Mouse (Mus musculus) CH12.LX (cell line): ENCODE results near the gene Ppid. TPM values are rescaled to one million over a fixed set of nuclear protein-coding genes. Genes with fewer than 3 reads are reported as not detected.

Experiments
- DNase-seq: peaks from one replicate; pipeline ENCODE4 v3.0.0-alpha.2; 2013; ENCODE audit errors: extremely low read depth
- H3K27ac ChIP-seq: 2 replicates; pipeline ENCODE4 v1.5.1; 2012; ENCODE audit warnings: low read depth, mild to moderate bottlenecking, control low read depth, moderate library complexity; ENCODE audit not compliant: insufficient read depth
- H3K27me3 ChIP-seq: replicated peaks from 2 replicates; pipeline ENCODE3; 2012; ENCODE audit warnings: inconsistent platforms
- H3K36me3 ChIP-seq, 2 experiments: replicated peaks in 1 of 2; 2 replicates each; pipeline versions ENCODE3 to v1.6.1; 2012; ENCODE audit warnings: inconsistent platforms in 1 of 2, low read length in 1 of 2, mild to moderate bottlenecking in 1 of 2, mixed read lengths in 1 of 2, moderate library complexity in 1 of 2; ENCODE audit not compliant: control insufficient read depth in 1 of 2, insufficient read depth in 1 of 2
- H3K4me1 ChIP-seq, 2 experiments: 2 replicates each; pipeline ENCODE4 v1.6.1; 2012; ENCODE audit warnings: inconsistent platforms in 1 of 2, moderate library complexity in 1 of 2; ENCODE audit not compliant: insufficient read depth in 2 of 2, control insufficient read depth in 1 of 2
- H3K4me2 ChIP-seq: 2 replicates; pipeline ENCODE4 v1.6.1; 2012; ENCODE audit warnings: low read depth, mild to moderate bottlenecking, control low read depth; ENCODE audit not compliant: poor library complexity, insufficient read depth, severe bottlenecking
- H3K4me3 ChIP-seq, 3 experiments: fragments of 150-350 bp in 1 of 3; sonication (generic) in 1 of 3; replicated peaks in 1 of 3; 2 replicates each; pipeline versions ENCODE3 to v1.5.1; 2011 to 2012; ENCODE audit warnings: low read depth in 2 of 3, low read length in 2 of 3, mild to moderate bottlenecking in 2 of 3, moderate library complexity in 2 of 3, control low read depth in 1 of 3, improper control_type of control experiment in 1 of 3, inconsistent platforms in 1 of 3, mixed read lengths in 1 of 3; ENCODE audit not compliant: poor library complexity in 1 of 3
- H3K79me2 ChIP-seq: replicated peaks from 2 replicates; pipeline ENCODE4 v1.6.1; 2012; ENCODE audit warnings: mild to moderate bottlenecking, moderate library complexity; ENCODE audit not compliant: control insufficient read depth, poor library complexity, insufficient read depth, severe bottlenecking; ENCODE audit errors: extremely low read depth
- H3K9ac ChIP-seq: 2 replicates; pipeline ENCODE4 v1.6.1; 2012; ENCODE audit warnings: low read depth, mild to moderate bottlenecking, control low read depth, moderate library complexity; ENCODE audit not compliant: insufficient read depth
- H3K9me3 ChIP-seq: replicated peaks from 2 replicates; pipeline ENCODE3; 2012; ENCODE audit warnings: low read length, inconsistent platforms, mixed read lengths
- BHLHE40 ChIP-seq: IDR thresholded peaks from 2 replicates; pipeline ENCODE4 v1.6.1; 2011; ENCODE audit warnings: mild to moderate bottlenecking, low read depth, low read length, improper control_type of control experiment
- CHD1 ChIP-seq: IDR thresholded peaks from 2 replicates; pipeline ENCODE4 v1.6.1; 2012; ENCODE audit warnings: low read depth, low read length, improper control_type of control experiment, inconsistent platforms
- CHD2 ChIP-seq: IDR thresholded peaks from 2 replicates; pipeline ENCODE4 v1.6.1; 2011; ENCODE audit warnings: low read length, improper control_type of control experiment
- CTCF ChIP-seq, 2 experiments: IDR thresholded peaks in 1 of 2; conservative IDR thresholded peaks in 1 of 2; 2 replicates each; pipeline ENCODE4 v1.5.1; 2011 to 2012; ENCODE audit warnings: low read depth in 2 of 2, low read length in 2 of 2, improper control_type of control experiment in 1 of 2, inconsistent platforms in 1 of 2, mild to moderate bottlenecking in 1 of 2, moderate library complexity in 1 of 2
- ELF1 ChIP-seq: IDR thresholded peaks from 2 replicates; pipeline ENCODE4 v1.6.1; 2014; ENCODE audit warnings: low read depth, mild to moderate bottlenecking, inconsistent platforms, low read length, improper control_type of control experiment
- EP300 ChIP-seq: IDR thresholded peaks from 2 replicates; pipeline ENCODE4 v1.6.1; 2011; ENCODE audit warnings: low read length, improper control_type of control experiment
- ETS1 ChIP-seq: conservative IDR thresholded peaks from 2 replicates; pipeline ENCODE4 v1.6.1; 2012; ENCODE audit warnings: low read depth, mild to moderate bottlenecking, inconsistent platforms, low read length, improper control_type of control experiment, moderate library complexity
- GABPA ChIP-seq: IDR thresholded peaks from 2 replicates; pipeline ENCODE4 v1.6.1; 2012; ENCODE audit warnings: low read depth, low read length, improper control_type of control experiment, inconsistent platforms; ENCODE audit not compliant: insufficient replicate concordance
- JUND ChIP-seq: conservative IDR thresholded peaks from 2 replicates; pipeline ENCODE4 v1.6.1; 2011; ENCODE audit warnings: low read depth, low read length, improper control_type of control experiment
- MAFK ChIP-seq: IDR thresholded peaks from 2 replicates; pipeline ENCODE4 v1.6.1; 2011; ENCODE audit warnings: low read length, improper control_type of control experiment; ENCODE audit not compliant: insufficient replicate concordance
- MAX ChIP-seq: IDR thresholded peaks from 2 replicates; pipeline ENCODE4 v1.6.1; 2011; ENCODE audit warnings: low read length, improper control_type of control experiment
- MEF2A ChIP-seq: IDR thresholded peaks from 2 replicates; pipeline ENCODE4 v1.6.1; 2014; ENCODE audit warnings: low read depth, mild to moderate bottlenecking, inconsistent platforms, low read length, improper control_type of control experiment, borderline replicate concordance
- MXI1 ChIP-seq: IDR thresholded peaks from 2 replicates; pipeline ENCODE4 v1.6.1; 2011; ENCODE audit warnings: mild to moderate bottlenecking, low read depth, low read length, improper control_type of control experiment
- MYC ChIP-seq: IDR thresholded peaks from 2 replicates; pipeline ENCODE4 v1.6.1; 2011; ENCODE audit warnings: low read depth, mild to moderate bottlenecking, improper control_type of control experiment, low read length
- NELFE ChIP-seq: IDR thresholded peaks from 2 replicates; pipeline ENCODE4 v1.6.1; 2011; ENCODE audit warnings: low read depth, low read length, improper control_type of control experiment
- NRF1 ChIP-seq: IDR thresholded peaks from 2 replicates; pipeline ENCODE4 v1.6.1; 2014; ENCODE audit warnings: low read depth, mild to moderate bottlenecking, inconsistent platforms, low read length, improper control_type of control experiment, moderate library complexity
- RCOR1 ChIP-seq: conservative IDR thresholded peaks from 2 replicates; pipeline ENCODE4 v1.6.1; 2012; ENCODE audit warnings: low read depth, mild to moderate bottlenecking, inconsistent platforms, low read length, improper control_type of control experiment
- SIN3A ChIP-seq: IDR thresholded peaks from 2 replicates; pipeline ENCODE4 v1.6.1; 2012; ENCODE audit warnings: low read length, improper control_type of control experiment, inconsistent platforms
- SMC3 ChIP-seq: IDR thresholded peaks from 2 replicates; pipeline ENCODE4 v1.6.1; 2011; ENCODE audit warnings: low read depth, low read length, improper control_type of control experiment
- TBP ChIP-seq: conservative IDR thresholded peaks from 2 replicates; pipeline ENCODE4 v1.6.1; 2011; ENCODE audit warnings: low read depth, low read length, improper control_type of control experiment
- TCF12 ChIP-seq: IDR thresholded peaks from 2 replicates; pipeline ENCODE4 v1.6.1; 2014; ENCODE audit warnings: low read depth, mild to moderate bottlenecking, inconsistent platforms, low read length, improper control_type of control experiment
- USF1 ChIP-seq: IDR thresholded peaks from 2 replicates; pipeline ENCODE4 v1.6.1; 2014; ENCODE audit warnings: low read depth, mild to moderate bottlenecking, inconsistent platforms, low read length, improper control_type of control experiment
- USF2 ChIP-seq: conservative IDR thresholded peaks from 2 replicates; pipeline ENCODE4 v1.6.1; 2011; ENCODE audit warnings: low read depth, low read length, improper control_type of control experiment
- ZC3H11A ChIP-seq: IDR thresholded peaks from 2 replicates; pipeline ENCODE4 v1.6.1; 2012; ENCODE audit warnings: low read depth, mild to moderate bottlenecking, inconsistent platforms, low read length, improper control_type of control experiment
- ZKSCAN1 ChIP-seq: IDR thresholded peaks from 2 replicates; pipeline ENCODE4 v1.6.1; 2012; ENCODE audit warnings: low read depth, inconsistent platforms, low read length, improper control_type of control experiment, borderline replicate concordance
- ZNF384 ChIP-seq: IDR thresholded peaks from 2 replicates; pipeline ENCODE4 v1.6.1; 2012; ENCODE audit warnings: low read depth, low read length, improper control_type of control experiment, inconsistent platforms
- dilution Hi-C: fragments of 300-500 bp; cut with MboI; formaldehyde crosslinking; loops from 2 replicates; pipeline ENCODE4 v1.14.3; 2020; ENCODE audit warnings: low sequenced_read_pairs; ENCODE audit not compliant: extremely low pct_unique_long_range_greater_than_20kb, extremely low pct_ligation_motif_present
- in situ Hi-C: fragments of 300-500 bp; cut with MboI; formaldehyde crosslinking; loops from 3 replicates; pipeline ENCODE4 v1.14.3; 2019; ENCODE audit warnings: low sequenced_read_pairs, low pct_ligation_motif_present, low pct_unique_long_range_greater_than_20kb, mixed read lengths
- polyA plus RNA-seq: library from polyadenylated mRNA; unstranded; fragments of >175 nt; gene quantifications from 2 replicates; pipeline ENCODE4 v1.2.1, GENCODE M21; 2012; ENCODE audit warnings: low read depth; ENCODE audit not compliant: insufficient read length
- total RNA-seq, 2 experiments: library from RNA; depleted of rRNA; stranded (reverse); fragments of 300-350 nt in 1 of 2; fragments of >200 nt in 1 of 2; gene quantifications; 2 replicates each; pipeline ENCODE4 v1.2.3; 2012 to 2014

The Ppid gene
- total and polyA plus RNA-seq, 3 experiments = 129 to 438 (median 335) TPM

- Histone ChIP-seq H3K79me2 (peaks cover 44% of the 10 kb centered on the region), H3K9ac (no peak overlapping the region), H3K36me3 (peaks cover 46 to 71% of the 10 kb centered on the region in 2 experiments), H3K27me3 (no peaks in the 10 kb centered on the region), H3K4me1 (peaks cover 2 to 15% of the 10 kb centered on the region in 2 experiments; a peak in 3 of 4 replicates), H3K4me3 (no peak overlapping the region), H3K9me3 (no peaks in the 10 kb centered on the region), H3K27ac (no peak overlapping the region), H3K4me2 (no peak overlapping the region)
- in situ Hi-C loops (loop anchor here (25.0 kb wide), 1 partner anchor 633 kb away; no protein-coding TSS in a partner anchor), dilution Hi-C loops (loop anchor here (25.0 kb wide), 1 partner anchor 383 kb away; no protein-coding TSS in a partner anchor)
- DNase-seq = no peak
- no peak for TF ChIP-seq CHD1
- TF ChIP-seq GABPA = no peak
- TF ChIP-seq ZC3H11A = no peak
- TF ChIP-seq USF2 = no peak
- TF ChIP-seq JUND = no peak
- no peak for TF ChIP-seq MXI1
- no peak for TF ChIP-seq NRF1
- no peak for TF ChIP-seq NELFE
- TF ChIP-seq MAFK = no peak
- no peak for TF ChIP-seq MAX
- TF ChIP-seq USF1 = no peak
- no peak for TF ChIP-seq ELF1
- no peak for TF ChIP-seq RCOR1
- no peak for TF ChIP-seq MEF2A
- no peak for TF ChIP-seq SMC3
- no peak for TF ChIP-seq EP300
- no peak for TF ChIP-seq SIN3A
- no peak for TF ChIP-seq ZKSCAN1
- no peak for TF ChIP-seq ZNF384
Observed at GRCm38 (mm10) chr3:79595468-79595867, 4.3 kb downstream of the Ppid start.

- H3K27ac ChIP-seq = no peak overlapping the region
Observed at GRCm38 (mm10) chr3:79609886-79610285, 18.7 kb downstream of the Ppid start.

More at GRCm38 (mm10) chr3:79609886-79610285, 18.7 kb downstream of the Ppid start:
- no peaks in the 10 kb centered on the region for H3K79me2 ChIP-seq
- H3K4me1 ChIP-seq = no peaks in the 10 kb centered on the region
- in situ Hi-C loops = no loop called here
- DNase-seq = no peak
- no peak overlapping the region for H3K4me3 ChIP-seq
- no peak overlapping the region for H3K9ac ChIP-seq
- H3K36me3 ChIP-seq = peaks cover 30 to 58% of the 10 kb centered on the region in 2 experiments
- H3K27me3 ChIP-seq = no peaks in the 10 kb centered on the region
- dilution Hi-C loops = no loop called here
- no peak overlapping the region for H3K4me2 ChIP-seq
- TF ChIP-seq USF2 (no peak), CTCF (conservative IDR thresholded peaks at IDR 0.05 in 1 of 2, IDR thresholded peaks at IDR 0.05 in 1 of 2; ENCODE audit: low read depth in 2 of 2, low read length in 2 of 2) (no peak), RCOR1 (no peak), MXI1 (no peak), GABPA (no peak), MAFK (no peak), CHD2 (no peak), TBP (no peak), BHLHE40 (no peak), ETS1 (no peak), ZKSCAN1 (no peak), NELFE (no peak), MYC (no peak), TCF12 (no peak), ZC3H11A (no peak)
- peaks cover 6% of the 10 kb centered on the region for H3K9me3 ChIP-seq
